Mouse (Mus musculus) gastrocnemius, adult 2 months (tissue): ENCODE data around the gene Wdr90. TPM values are rescaled to one million over a fixed set of nuclear protein-coding genes. Genes with fewer than 3 reads are reported as not detected.

Experiments
- DNase-seq: peaks from one replicate; pipeline ENCODE4 v3.0.0; 2022
- H3K27ac ChIP-seq: fragments of 200-600 bp; 2 replicates; pipeline ENCODE4 v1.8.1; 2022; ENCODE audit warnings: mild to moderate bottlenecking
- H3K4me3 ChIP-seq: fragments of 200-600 bp; 2 replicates; pipeline ENCODE4 v1.8.1; 2022; ENCODE audit warnings: mild to moderate bottlenecking, moderate library complexity
- CTCF ChIP-seq: fragments of 200-600 bp; IDR thresholded peaks from 2 replicates; pipeline ENCODE4 v1.8.1; 2022; ENCODE audit warnings: antibody characterized with exemption, mild to moderate bottlenecking, moderate library complexity
- intact Hi-C: fragments of 180-260 bp; cut with DNase I; formaldehyde crosslinking; loops from one replicate; pipeline ENCODE4 v1.15.1; 2025
- total RNA-seq, 2 experiments: library from RNA; stranded (reverse); gene quantifications; 2 replicates each; pipeline ENCODE4 v1.2.3; 2021

Wdr90 gene
- total RNA-seq, 2 experiments from 2014 or later: 0.66 to 1.0 TPM

DNA sequence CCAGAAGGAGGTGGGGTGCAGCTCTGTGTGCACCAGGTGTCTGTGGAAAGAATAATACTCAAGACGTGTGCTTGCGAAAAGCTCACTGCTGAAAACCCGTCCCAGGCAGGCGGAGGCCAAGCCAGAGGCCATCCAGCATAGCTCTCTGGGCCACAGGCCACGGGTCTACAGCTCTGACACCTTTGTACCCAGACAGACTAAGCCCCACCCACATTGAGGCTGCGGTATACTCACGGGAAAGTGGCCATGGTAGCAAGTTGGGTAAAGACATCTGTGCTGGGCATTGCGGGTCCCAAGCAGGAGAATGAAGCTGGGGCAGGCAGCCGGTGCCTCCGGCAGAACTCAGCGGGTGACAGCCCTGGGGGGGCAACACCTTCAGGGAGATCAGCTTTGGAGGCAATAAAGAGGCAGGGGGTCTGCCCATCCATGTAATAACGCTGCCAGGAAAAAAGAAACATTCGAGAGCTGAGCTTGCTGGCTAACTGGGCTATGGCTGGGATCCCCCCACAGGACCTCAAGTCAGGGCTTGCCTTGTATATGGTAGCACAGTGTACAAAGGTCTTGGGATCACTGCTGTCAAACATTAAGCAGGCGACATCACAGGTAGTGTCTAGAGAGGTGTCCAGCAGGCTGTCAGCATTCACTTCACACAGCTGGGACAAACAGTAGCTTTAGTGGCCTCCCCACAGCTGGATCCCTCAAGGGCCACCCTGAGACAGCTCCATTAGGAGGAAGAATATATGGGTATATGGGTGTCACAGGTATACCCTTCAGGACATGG lies 21.7 kb downstream of the Wdr90 start:
- peak overlapping the region; percentile 99 for H3K27ac ChIP-seq
- H3K4me3 ChIP-seq: peak overlapping the region; percentile 28
- no peak for TF ChIP-seq CTCF
- DNase-seq: no peak
- intact Hi-C loops: no loop called here

- Histone ChIP-seq H3K4me3 (peak overlapping the region; percentile 28), H3K27ac (peak overlapping the region; percentile 99)
- intact Hi-C loops: no loop called here
- TF ChIP-seq CTCF: no peak
- peak; percentile 65 for DNase-seq
Observed at GRCm38 (mm10) chr17:25838904-25839303, 22.4 kb downstream of the Wdr90 start.

DNA sequence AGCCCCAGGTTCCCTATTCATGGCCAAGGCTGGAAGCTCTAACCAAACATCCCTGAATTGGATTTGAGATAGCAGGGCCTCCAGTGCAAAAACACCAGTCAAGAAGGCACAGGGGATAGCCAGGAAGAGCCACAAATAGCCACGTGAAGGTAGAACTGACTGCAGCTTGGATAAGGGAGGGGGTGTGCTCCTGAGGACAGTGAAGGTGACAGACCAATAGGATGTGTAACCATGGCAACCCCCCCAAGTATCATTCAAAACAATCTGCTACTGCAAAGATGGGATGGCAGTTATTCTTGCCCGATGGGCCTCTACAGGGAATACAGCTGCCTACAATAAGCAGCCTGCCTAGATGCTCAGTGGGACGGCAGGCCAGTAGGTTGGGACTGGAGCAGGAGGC lies 23.8 kb downstream of the Wdr90 start:
- H3K4me3 ChIP-seq: peak overlapping the region; percentile 95
- peak overlapping the region; percentile 99 for H3K27ac ChIP-seq
- TF ChIP-seq CTCF: no peak
- DNase-seq: peak; percentile 40
- intact Hi-C loops: no loop called here

DNA sequence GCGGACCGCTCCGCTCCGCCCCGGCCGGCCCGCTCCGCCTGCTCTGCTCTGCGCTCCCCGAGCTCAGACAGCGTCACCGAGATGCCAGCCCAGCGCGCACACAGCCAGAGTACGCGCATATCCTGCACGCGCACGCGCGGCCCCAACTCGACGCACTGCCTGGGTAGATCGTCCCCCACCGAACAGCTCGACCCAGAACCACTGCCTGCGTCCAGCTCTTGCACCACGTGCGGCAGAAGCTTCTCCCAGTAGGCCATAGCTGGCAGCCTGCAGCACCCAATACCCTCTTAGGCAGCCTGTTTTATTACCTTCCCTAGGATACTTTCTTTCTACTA lies 24.3 kb downstream of the Wdr90 start, which contains the start of gene Rhbdl1:
Rhbdl1 (minus strand) TSS at position 220 of the 335 bp plus-strand sequence.
- Histone ChIP-seq H3K4me3 (peak within 1 kb of the TSS; percentile 95), H3K27ac (peak within 1 kb of the TSS; percentile 99)
- peak; percentile 93 for DNase-seq
- intact Hi-C loops: no loop called here
- no peak for TF ChIP-seq CTCF

DNA sequence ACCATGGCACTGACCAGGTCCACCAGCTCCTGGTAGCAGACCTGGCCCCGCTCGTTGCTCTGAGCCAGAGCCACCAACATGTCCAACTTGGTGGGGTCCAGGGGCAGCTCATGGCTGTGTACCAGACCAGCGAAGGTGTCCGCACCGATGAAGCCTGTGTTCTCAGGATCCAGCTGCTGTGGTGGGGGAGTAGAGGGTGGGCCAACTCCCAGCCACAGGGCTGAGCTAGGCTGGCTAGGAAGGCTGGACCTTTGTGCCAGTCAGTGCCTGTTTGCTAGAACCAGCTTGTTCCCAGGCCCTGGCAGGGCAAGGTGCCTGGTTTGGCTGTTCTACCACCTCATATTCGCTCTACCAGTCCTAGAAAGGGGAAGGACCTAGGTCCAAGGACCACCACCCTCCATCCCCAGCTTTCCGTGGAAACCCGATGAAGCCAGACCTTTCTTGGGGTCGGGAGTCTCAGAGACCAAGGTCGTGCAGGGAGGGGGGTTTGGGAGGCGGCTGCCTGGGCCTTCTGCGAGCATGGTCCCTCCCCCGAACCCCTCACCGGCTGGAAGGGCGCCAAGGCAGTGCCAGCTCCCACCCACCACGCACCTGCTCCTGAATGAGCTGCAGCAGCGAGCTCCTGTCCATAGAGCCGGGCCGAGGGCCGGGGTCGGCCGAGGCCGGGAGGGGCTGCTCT lies 24.8 kb downstream of the Wdr90 start:
- intact Hi-C loops: no loop called here
- no peak for TF ChIP-seq CTCF
- DNase-seq: peak; percentile 66
- Histone ChIP-seq H3K4me3 (peak overlapping the region; percentile 95), H3K27ac (peak overlapping the region; percentile 99)

- TF ChIP-seq CTCF: no peak
- Histone ChIP-seq H3K27ac (peak overlapping the region; percentile 99), H3K4me3 (peak overlapping the region; percentile 95)
- intact Hi-C loops: no loop called here
- no peak for DNase-seq
Observed at GRCm38 (mm10) chr17:25835816-25836215, 25.5 kb downstream of the Wdr90 start.

GRCm38 (mm10) chr17:25835301-25835700 lies 26.0 kb downstream of the Wdr90 start:
- Histone ChIP-seq H3K4me3 (peak overlapping the region; percentile 95), H3K27ac (peak overlapping the region; percentile 99)
- no peak for DNase-seq
- intact Hi-C loops: no loop called here
- TF ChIP-seq CTCF: no peak

DNA sequence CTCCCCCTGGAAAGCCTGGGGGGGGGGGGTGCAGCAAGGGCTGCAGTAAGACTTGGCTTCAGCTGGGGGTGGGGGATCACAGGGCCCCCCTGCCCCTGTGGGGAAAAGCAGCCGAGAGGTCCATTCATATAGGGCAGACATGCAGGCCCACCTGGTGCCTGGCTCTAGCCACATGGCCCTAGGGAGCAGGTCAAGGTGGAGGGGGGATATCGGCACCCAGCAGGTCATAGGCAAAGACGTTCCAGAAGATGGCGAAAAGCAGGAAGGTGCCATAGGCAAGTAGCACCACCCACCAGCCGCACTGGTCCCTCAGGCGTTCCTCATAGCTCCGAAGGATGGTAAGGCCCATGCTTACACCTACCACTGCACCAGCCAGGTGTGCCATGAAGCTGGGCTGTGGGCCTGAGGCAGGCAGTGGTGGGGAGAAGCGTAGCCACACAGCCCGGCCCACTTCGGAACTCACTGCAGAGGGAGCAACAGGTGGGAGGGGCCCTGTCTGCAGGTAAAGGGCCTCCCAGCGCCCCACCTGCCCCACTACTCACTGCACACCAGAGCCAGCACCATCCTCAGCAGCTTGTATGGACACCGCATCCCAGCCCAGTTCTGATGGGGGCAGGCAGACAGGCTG lies 26.6 kb downstream of the Wdr90 start:
- no peak for DNase-seq
- peak overlapping the region; percentile 95 for H3K4me3 ChIP-seq
- peak overlapping the region; percentile 99 for H3K27ac ChIP-seq
- intact Hi-C loops: loop anchor here (5.0 kb wide), 1 partner anchor 33 kb away; the partner anchor contains the start of gene Mcrip2
- no peak for TF ChIP-seq CTCF

DNA sequence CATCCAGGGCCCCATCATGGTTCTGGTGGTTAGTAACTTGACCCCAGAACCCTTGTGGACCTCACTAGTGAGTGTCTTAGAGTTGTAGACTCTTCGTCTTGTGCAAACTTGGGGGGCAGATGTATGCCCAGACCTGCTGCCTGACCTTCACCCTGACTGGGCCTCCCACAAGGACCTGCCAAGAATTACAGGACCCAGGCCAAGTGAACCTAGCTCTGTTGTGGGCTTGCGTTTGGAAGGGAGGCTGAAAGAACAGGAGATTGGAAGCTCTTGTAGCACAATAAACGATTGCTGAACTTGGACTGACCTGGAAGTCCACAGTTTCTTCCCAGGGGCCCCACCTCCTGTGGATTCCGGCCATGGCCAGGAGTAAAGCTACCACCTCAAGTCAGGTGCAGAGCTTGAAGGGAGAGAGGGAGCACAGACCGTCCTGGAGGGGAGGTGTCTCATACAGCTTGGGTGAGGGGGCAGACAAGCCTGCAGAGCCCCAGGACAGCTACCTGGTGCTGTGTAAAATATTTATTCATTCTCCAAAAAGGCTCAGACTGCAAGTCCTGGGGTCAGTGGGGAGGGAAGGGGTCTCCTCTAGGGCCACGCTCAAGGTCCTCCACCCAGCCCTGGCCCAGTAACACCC lies 27.2 kb downstream of the Wdr90 start:
- TF ChIP-seq CTCF: no peak
- intact Hi-C loops: loop anchor here (5.0 kb wide), 1 partner anchor 33 kb away; the partner anchor contains the start of gene Mcrip2
- Histone ChIP-seq H3K27ac (peak overlapping the region; percentile 99), H3K4me3 (peak overlapping the region; percentile 95)
- peak; percentile 58 for DNase-seq

GRCm38 (mm10) chr17:25833291-25833663 lies 28.0 kb downstream of the Wdr90 start, which contains the start of gene Stub1:
Gene Stub1 (minus strand): TSS chr17:25833404.
- intact Hi-C loops: loop anchor here (5.0 kb wide), 1 partner anchor 34 kb away; the partner anchor contains the start of gene Mcrip2
- Histone ChIP-seq H3K4me3 (peak within 1 kb of the TSS; percentile 95), H3K27ac (peak within 1 kb of the TSS; percentile 99)
- peak; percentile 97 for DNase-seq
- TF ChIP-seq CTCF: no peak

DNA sequence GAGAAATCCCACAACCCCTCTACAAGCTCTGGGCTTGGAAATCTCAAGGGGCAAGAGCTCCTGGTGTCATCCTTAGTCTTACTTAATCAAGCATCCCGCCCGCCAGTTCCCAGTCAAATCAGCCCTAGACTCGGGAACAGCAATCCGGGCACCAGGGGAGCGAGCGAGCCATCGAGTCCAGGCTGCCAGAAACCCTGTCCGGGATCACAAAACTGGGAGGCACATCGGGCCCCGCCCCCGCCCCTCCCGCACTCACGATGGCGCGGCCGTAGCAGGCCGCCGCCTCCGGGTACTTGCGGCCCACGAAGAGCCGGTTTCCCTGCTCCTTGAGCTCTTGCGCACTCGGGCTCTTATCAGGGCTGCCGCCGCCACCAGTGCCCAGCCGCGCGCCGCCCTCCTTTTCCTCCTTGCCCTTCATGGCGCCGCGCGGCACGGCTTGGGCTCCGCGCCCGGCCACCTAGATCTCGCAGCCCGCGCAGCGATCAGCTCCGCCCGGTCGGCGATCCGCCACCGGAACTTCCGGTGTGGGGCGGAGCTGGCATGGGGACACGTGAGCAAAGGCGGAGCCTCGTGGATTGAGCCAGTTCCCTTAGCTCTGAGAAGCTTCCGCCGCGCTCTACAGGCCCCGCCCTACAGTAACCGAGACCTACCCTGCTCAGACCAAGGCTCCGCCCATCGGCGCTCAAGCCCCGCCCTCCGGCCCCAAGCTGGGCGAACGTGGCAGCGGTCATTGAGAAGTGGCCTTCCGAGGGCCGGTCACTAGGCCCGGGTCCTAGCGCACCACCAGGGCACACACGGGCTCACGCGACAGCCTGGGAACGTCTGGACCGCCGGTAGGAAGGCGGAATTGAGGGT lies 28.6 kb downstream of the Wdr90 start:
- DNase-seq: peak; percentile 100
- Histone ChIP-seq H3K4me3 (peak overlapping the region; percentile 95), H3K27ac (peak overlapping the region; percentile 99)
- no peak; the same call in 1 of the 2 replicates for TF ChIP-seq CTCF
- intact Hi-C loops: loop anchor here (5.0 kb wide), 1 partner anchor 35 kb away; the partner anchor contains the start of gene Mcrip2
